Mouse (Mus musculus) forebrain, embryonic 10.5 days (tissue): ENCODE measurements around the gene Cwf19l1. TPM values are rescaled to one million over a fixed set of nuclear protein-coding genes. Genes with fewer than 3 reads are reported as not detected.

Experiments used
- DNase-seq: peaks from one replicate; pipeline ENCODE4 v3.0.0-alpha.2; 2017; ENCODE audit warnings: low spot score; ENCODE audit errors: extremely low spot score
- H3K27ac ChIP-seq: fragments of 300-500 bp; sonication (generic); 2 replicates; pipeline ENCODE4 v1.5.1; 2016; ENCODE audit warnings: mild to moderate bottlenecking
- H3K27me3 ChIP-seq: fragments of 300-500 bp; sonication (generic); 2 replicates; pipeline ENCODE4 v1.6.1; 2016; ENCODE audit warnings: mild to moderate bottlenecking; ENCODE audit not compliant: poor library complexity, severe bottlenecking
- H3K36me3 ChIP-seq: fragments of 300-500 bp; sonication (generic); replicated peaks from 2 replicates; pipeline ENCODE4 v1.6.1; 2016; ENCODE audit warnings: mild to moderate bottlenecking, moderate library complexity
- H3K4me1 ChIP-seq: fragments of 300-500 bp; sonication (generic); 2 replicates; pipeline ENCODE4 v1.6.1; 2016
- H3K4me3 ChIP-seq: fragments of 300-500 bp; sonication (generic); 2 replicates; pipeline ENCODE4 v1.5.1; 2016; ENCODE audit warnings: mild to moderate bottlenecking, moderate library complexity
- H3K9me3 ChIP-seq: fragments of 300-500 bp; sonication (generic); 2 replicates; pipeline ENCODE4 v1.6.1; 2016; ENCODE audit warnings: mild to moderate bottlenecking, moderate library complexity
- WGBS: fragments of 180-500 bp; shearing (Covaris S2); methylation state at CpG from one replicate; pipeline ENCODE4 v1.1.7; 2016; 5-methylcytosine and 5-hydroxymethylcytosine counted together
- polyA plus RNA-seq: library from polyadenylated mRNA; unstranded; fragments of >200 nt; fragmentation: Nextera tagmentation; extraction: Ambion mirVana; gene quantifications from 2 replicates; pipeline ENCODE4 v1.2.1, GENCODE M21; 2016

The Cwf19l1 gene
- polyA plus RNA-seq, result 44.1 and 44.3 TPM in 2 replicates

GRCm38 (mm10) chr19:44135072-44135959 lies at the start of gene Cwf19l1:
TSS of gene Cwf19l1 (minus strand) at chr19:44135876.
- H3K4me3 ChIP-seq, result peak within 1 kb of the TSS; percentile 87
- peaks cover 15% of the 10 kb centered on the region for H3K4me1 ChIP-seq
- peak; percentile 89 for DNase-seq
- under 1% methylated on average over 45 of the region's 45 CpGs for WGBS
- peak within 1 kb of the TSS; percentile 96 for H3K27ac ChIP-seq
- H3K36me3 ChIP-seq, result peaks cover 50% of the 10 kb centered on the region
- H3K27me3 ChIP-seq, result no peaks in the 10 kb centered on the region
- no peaks in the 10 kb centered on the region for H3K9me3 ChIP-seq

GRCm38 (mm10) chr19:44183968-44184367 lies 48.3 kb upstream of the Cwf19l1 start:
- WGBS, result 81% methylated on average over 3 of the region's 3 CpGs
- no peak for DNase-seq
- Histone ChIP-seq H3K27ac (no peak overlapping the region), H3K4me1 (no peaks in the 10 kb centered on the region), H3K9me3 (no peaks in the 10 kb centered on the region), H3K4me3 (no peak overlapping the region), H3K36me3 (no peaks in the 10 kb centered on the region), H3K27me3 (no peaks in the 10 kb centered on the region)

GRCm38 (mm10) chr19:44180502-44180901 lies 44.8 kb upstream of the Cwf19l1 start:
- no peak overlapping the region for H3K27ac ChIP-seq
- H3K27me3 ChIP-seq, result no peaks in the 10 kb centered on the region
- no peaks in the 10 kb centered on the region for H3K36me3 ChIP-seq
- 75% methylated on average over 1 of the region's 1 CpGs for WGBS
- no peaks in the 10 kb centered on the region for H3K4me1 ChIP-seq
- DNase-seq, result no peak
- H3K4me3 ChIP-seq, result no peak overlapping the region
- H3K9me3 ChIP-seq, result peaks cover 4% of the 10 kb centered on the region

GRCm38 (mm10) chr19:44176741-44177140 lies 41.1 kb upstream of the Cwf19l1 start:
- 94% methylated on average over 3 of the region's 3 CpGs for WGBS
- no peaks in the 10 kb centered on the region for H3K27me3 ChIP-seq
- DNase-seq, result no peak
- H3K27ac ChIP-seq, result no peak overlapping the region
- H3K36me3 ChIP-seq, result no peaks in the 10 kb centered on the region
- H3K9me3 ChIP-seq, result peaks cover 6% of the 10 kb centered on the region
- no peaks in the 10 kb centered on the region for H3K4me1 ChIP-seq
- no peak overlapping the region for H3K4me3 ChIP-seq

GRCm38 (mm10) chr19:44174835-44175234 lies 39.2 kb upstream of the Cwf19l1 start:
- H3K9me3 ChIP-seq, result peaks cover 6% of the 10 kb centered on the region
- H3K36me3 ChIP-seq, result no peaks in the 10 kb centered on the region
- H3K27me3 ChIP-seq, result no peaks in the 10 kb centered on the region
- 76% methylated on average over 8 of the region's 8 CpGs for WGBS
- no peak overlapping the region for H3K27ac ChIP-seq
- no peaks in the 10 kb centered on the region for H3K4me1 ChIP-seq
- no peak overlapping the region for H3K4me3 ChIP-seq
- no peak for DNase-seq

- Histone ChIP-seq H3K27ac (no peak overlapping the region), H3K4me1 (no peaks in the 10 kb centered on the region), H3K9me3 (no peaks in the 10 kb centered on the region), H3K36me3 (no peaks in the 10 kb centered on the region), H3K27me3 (no peaks in the 10 kb centered on the region), H3K4me3 (no peak overlapping the region)
- no peak for DNase-seq
- 23% methylated on average over 3 of the region's 3 CpGs for WGBS
Observed at GRCm38 (mm10) chr19:44161515-44161914, 25.8 kb upstream of the Cwf19l1 start.

- no peaks in the 10 kb centered on the region for H3K9me3 ChIP-seq
- H3K4me1 ChIP-seq, result no peaks in the 10 kb centered on the region
- H3K27ac ChIP-seq, result no peak overlapping the region
- H3K36me3 ChIP-seq, result no peaks in the 10 kb centered on the region
- no peaks in the 10 kb centered on the region for H3K27me3 ChIP-seq
- DNase-seq, result no peak
- WGBS, result 81% methylated on average over 3 of the region's 3 CpGs
- no peak overlapping the region for H3K4me3 ChIP-seq
Observed at GRCm38 (mm10) chr19:44159386-44159785, 23.7 kb upstream of the Cwf19l1 start.

GRCm38 (mm10) chr19:44157005-44157404 lies 21.3 kb upstream of the Cwf19l1 start:
- no peak for DNase-seq
- Histone ChIP-seq H3K9me3 (no peaks in the 10 kb centered on the region), H3K4me3 (no peak overlapping the region), H3K4me1 (no peaks in the 10 kb centered on the region), H3K27ac (no peak overlapping the region), H3K36me3 (no peaks in the 10 kb centered on the region), H3K27me3 (peaks cover 5% of the 10 kb centered on the region; the same call in 1 of the 2 replicates)
- WGBS, result 93% methylated on average over 10 of the region's 10 CpGs

DNA sequence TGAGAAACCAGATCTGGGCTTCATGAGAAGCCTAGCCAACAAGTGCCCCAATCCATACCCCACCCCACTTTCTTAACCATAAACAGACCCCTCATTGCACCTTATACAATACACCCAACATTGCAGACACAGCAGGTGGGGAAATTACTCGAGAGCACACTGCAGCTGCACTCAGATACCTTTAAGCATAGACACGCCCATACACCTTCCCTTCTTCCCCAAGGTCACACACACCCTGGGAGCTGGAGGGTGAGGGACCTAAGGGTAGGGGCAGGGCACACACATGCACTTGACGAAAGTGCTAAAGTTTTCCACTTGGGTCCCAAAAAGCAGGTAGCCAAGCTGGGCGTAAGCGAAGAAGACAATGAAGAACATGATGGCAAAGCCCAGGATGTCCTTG lies 18.1 kb upstream of the Cwf19l1 start:
- no peaks in the 10 kb centered on the region for H3K9me3 ChIP-seq
- H3K27me3 ChIP-seq, result peaks cover 13% of the 10 kb centered on the region
- no peaks in the 10 kb centered on the region for H3K36me3 ChIP-seq
- no peak overlapping the region for H3K4me3 ChIP-seq
- no peaks in the 10 kb centered on the region for H3K4me1 ChIP-seq
- no peak overlapping the region for H3K27ac ChIP-seq
- no peak for DNase-seq
- WGBS, result 86% methylated on average over 5 of the region's 5 CpGs

DNA sequence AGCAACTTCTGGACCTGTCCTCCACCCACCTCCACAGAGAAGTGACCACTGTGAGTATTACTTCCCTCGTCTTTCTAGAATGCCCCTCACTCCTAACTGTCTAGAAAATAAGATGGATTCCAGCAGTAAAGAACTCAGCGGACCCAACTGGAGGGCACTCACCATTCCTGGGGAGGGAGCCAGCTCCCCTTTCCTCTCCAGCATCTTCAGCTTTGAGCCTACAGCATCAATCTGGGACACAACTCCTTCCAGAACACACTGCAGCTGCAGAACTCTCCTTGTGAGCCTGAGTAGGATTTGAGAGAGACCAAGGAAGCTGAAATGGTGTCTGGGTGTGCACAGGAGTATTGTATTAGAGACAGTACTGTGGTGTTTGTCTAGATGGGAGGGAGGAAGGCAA lies 13.3 kb upstream of the Cwf19l1 start:
- H3K27ac ChIP-seq, result no peak overlapping the region
- 75% methylated on average over 2 of the region's 2 CpGs for WGBS

GRCm38 (mm10) chr19:44148345-44148744 lies 12.7 kb upstream of the Cwf19l1 start:
- Histone ChIP-seq H3K9me3 (no peaks in the 10 kb centered on the region), H3K36me3 (peaks cover 15% of the 10 kb centered on the region), H3K4me1 (peaks cover 19% of the 10 kb centered on the region), H3K27ac (no peak overlapping the region), H3K27me3 (peaks cover 15% of the 10 kb centered on the region), H3K4me3 (no peak overlapping the region)
- DNase-seq, result no peak
- 42% methylated on average over 2 of the region's 2 CpGs for WGBS

More for the DNA sequence above, 13.3 kb upstream of the Cwf19l1 start:
- Histone ChIP-seq H3K27me3 (peaks cover 15% of the 10 kb centered on the region), H3K4me3 (no peak overlapping the region), H3K36me3 (peaks cover 8% of the 10 kb centered on the region), H3K9me3 (no peaks in the 10 kb centered on the region), H3K4me1 (peaks cover 19% of the 10 kb centered on the region)
- no peak for DNase-seq

GRCm38 (mm10) chr19:44146951-44147350 lies 11.3 kb upstream of the Cwf19l1 start:
- Histone ChIP-seq H3K4me1 (peaks cover 19% of the 10 kb centered on the region), H3K27ac (no peak overlapping the region), H3K36me3 (peaks cover 29% of the 10 kb centered on the region), H3K27me3 (peaks cover 10% of the 10 kb centered on the region), H3K4me3 (peak overlapping the region; percentile 84; the same call in 1 of the 2 replicates), H3K9me3 (no peaks in the 10 kb centered on the region)
- WGBS, result 93% methylated on average over 8 of the region's 8 CpGs
- DNase-seq, result no peak

- Histone ChIP-seq H3K9me3 (no peaks in the 10 kb centered on the region), H3K4me1 (peaks cover 19% of the 10 kb centered on the region), H3K4me3 (peak overlapping the region; percentile 84), H3K36me3 (peaks cover 33% of the 10 kb centered on the region), H3K27me3 (peaks cover 8% of the 10 kb centered on the region), H3K27ac (peak overlapping the region; percentile 89)
- DNase-seq, result no peak
- WGBS, result 64% methylated on average over 9 of the region's 9 CpGs
Observed at GRCm38 (mm10) chr19:44146568-44146879, 10.8 kb upstream of the Cwf19l1 start.
